Mouse (Mus musculus): ENCODE measurements around the gene Rhox4a2. TPM values are rescaled to one million over a fixed set of nuclear protein-coding genes. Genes with fewer than 3 reads are reported as not detected.
"Not testable (repeated sequence)": the region's sequence is repeated elsewhere in the genome, so short reads cannot be mapped to it uniquely, and the experiment has no call there.

Gene Rhox4a2
- total RNA-seq (2014; rRNA removed) (not detected in 2 replicates), polyA plus RNA-seq (2015; fragmentation: Nextera tagmentation; extraction: Ambion mirVana) (not detected in 2 replicates)

- H3K4me1 ChIP-seq (ENCODE audit: insufficient read depth, low read length); H3K36me3 ChIP-seq (ENCODE audit: insufficient read depth, low read length); H3K9me3 ChIP-seq (ENCODE audit: low read length); H3K4me3 ChIP-seq (ENCODE audit: low read depth, low read length); H3K27me3 ChIP-seq (ENCODE audit: insufficient read depth, low read length); H3K4me2 ChIP-seq (ENCODE audit: low read depth, low read length, poor library complexity, severe bottlenecking); H3K27ac ChIP-seq (ENCODE audit: low read depth, low read length); H3K9ac ChIP-seq (replicated peaks; ENCODE audit: low read length, poor library complexity, severe bottlenecking); DNase-seq (ENCODE audit: low spot score); ATAC-seq (ENCODE audit: low FRiP score): not testable (repeated sequence)
- 99% methylated on average over 8 of the region's 16 CpGs for WGBS
Measured at GRCm38 (mm10) chrX:37390548-37390947, at the start of gene Rhox4a2. Gene Rhox4a2, plus strand, starts transcription at chrX:37390848.

GRCm38 (mm10) chrX:37379728-37380127 lies 10.9 kb upstream of the Rhox4a2 start, which contains the start of gene Rhox3a2:
Gene Rhox3a2, plus strand, starts transcription at chrX:37380028.
- H3K27ac ChIP-seq (ENCODE audit: low read depth, low read length); H3K27me3 ChIP-seq (ENCODE audit: insufficient read depth, low read length); H3K4me2 ChIP-seq (ENCODE audit: low read depth, low read length, poor library complexity, severe bottlenecking); H3K9me3 ChIP-seq (ENCODE audit: low read length); ATAC-seq (ENCODE audit: low FRiP score); H3K36me3 ChIP-seq (ENCODE audit: insufficient read depth, low read length); H3K9ac ChIP-seq (replicated peaks; ENCODE audit: low read length, poor library complexity, severe bottlenecking); DNase-seq (ENCODE audit: low spot score); H3K4me1 ChIP-seq (ENCODE audit: insufficient read depth, low read length); H3K4me3 ChIP-seq (ENCODE audit: low read depth, low read length): not testable (repeated sequence)
- no CpG with 5 or more reads among the region's 1 CpGs for WGBS

GRCm38 (mm10) chrX:37411767-37412166 lies 21.1 kb downstream of the Rhox4a2 start, which contains the start of gene Rhox2b:
Gene Rhox2b, plus strand, starts transcription at chrX:37412067.
- H3K4me3 ChIP-seq (ENCODE audit: low read depth, low read length); H3K36me3 ChIP-seq (ENCODE audit: insufficient read depth, low read length); H3K27me3 ChIP-seq (ENCODE audit: insufficient read depth, low read length); DNase-seq (ENCODE audit: low spot score); ATAC-seq (ENCODE audit: low FRiP score); H3K9ac ChIP-seq (replicated peaks; ENCODE audit: low read length, poor library complexity, severe bottlenecking); H3K4me1 ChIP-seq (ENCODE audit: insufficient read depth, low read length); H3K27ac ChIP-seq (ENCODE audit: low read depth, low read length); H3K9me3 ChIP-seq (ENCODE audit: low read length); H3K4me2 ChIP-seq (ENCODE audit: low read depth, low read length, poor library complexity, severe bottlenecking): not testable (repeated sequence)
- no CpG with 5 or more reads among the region's 9 CpGs for WGBS

GRCm38 (mm10) chrX:37432194-37432593 lies 41.5 kb downstream of the Rhox4a2 start, which contains the start of gene Rhox4b:
Gene Rhox4b, plus strand, starts transcription at chrX:37432494.
- not testable (repeated sequence) for H3K4me3 ChIP-seq (ENCODE audit: low read depth, low read length); ATAC-seq (ENCODE audit: low FRiP score); H3K27me3 ChIP-seq (ENCODE audit: insufficient read depth, low read length); H3K36me3 ChIP-seq (ENCODE audit: insufficient read depth, low read length); H3K27ac ChIP-seq (ENCODE audit: low read depth, low read length); H3K4me1 ChIP-seq (ENCODE audit: insufficient read depth, low read length); DNase-seq (ENCODE audit: low spot score); H3K4me2 ChIP-seq (ENCODE audit: low read depth, low read length, poor library complexity, severe bottlenecking); H3K9me3 ChIP-seq (ENCODE audit: low read length); H3K9ac ChIP-seq (replicated peaks; ENCODE audit: low read length, poor library complexity, severe bottlenecking)
- 96% methylated on average over 14 of the region's 15 CpGs for WGBS

Other genes starting within 250 kb of the Rhox4a2 start
- gene Akap14, start 222.0 kb upstream of the Rhox4a2 start, total RNA-seq (2014; rRNA removed), result 0.27 TPM in 1 of 2 replicates, not detected in the other
- gene Akap14, start 222.0 kb upstream of the Rhox4a2 start, polyA plus RNA-seq (2015; fragmentation: Nextera tagmentation; extraction: Ambion mirVana), result 0.54 and 0.56 TPM in 2 replicates
- 157 and 172 TPM in 2 replicates for gene Ndufa1, start 199.7 kb upstream of the Rhox4a2 start, total RNA-seq (2014; rRNA removed)
- gene Ndufa1, start 199.7 kb upstream of the Rhox4a2 start, polyA plus RNA-seq (2015; fragmentation: Nextera tagmentation; extraction: Ambion mirVana), result 756 and 819 TPM in 2 replicates
- 9.3 and 9.7 TPM in 2 replicates for gene Rnf113a1, start 199.6 kb upstream of the Rhox4a2 start, total RNA-seq (2014; rRNA removed)
- 26.8 and 30.2 TPM in 2 replicates for gene Rnf113a1, start 199.6 kb upstream of the Rhox4a2 start, polyA plus RNA-seq (2015; fragmentation: Nextera tagmentation; extraction: Ambion mirVana)
- gene Gm9, start 179.8 kb upstream of the Rhox4a2 start, total RNA-seq (2014; rRNA removed), result not detected in 2 replicates
- gene Gm9, start 179.8 kb upstream of the Rhox4a2 start, polyA plus RNA-seq (2015; fragmentation: Nextera tagmentation; extraction: Ambion mirVana), result not detected in 2 replicates
- not detected in 2 replicates for gene Rhox1, start 168.6 kb upstream of the Rhox4a2 start, total RNA-seq (2014; rRNA removed)
- gene Rhox1, start 168.6 kb upstream of the Rhox4a2 start, polyA plus RNA-seq (2015; fragmentation: Nextera tagmentation; extraction: Ambion mirVana), result not detected in 2 replicates
- not detected in 2 replicates for gene Rhox2a, start 145.9 kb upstream of the Rhox4a2 start, total RNA-seq (2014; rRNA removed)
- 0.20 TPM in 1 of 2 replicates, not detected in the other for gene Rhox2a, start 145.9 kb upstream of the Rhox4a2 start, polyA plus RNA-seq (2015; fragmentation: Nextera tagmentation; extraction: Ambion mirVana)
- gene Rhox3a, start 140.9 kb upstream of the Rhox4a2 start, total RNA-seq (2014; rRNA removed), result not detected in 2 replicates
- gene Rhox3a, start 140.9 kb upstream of the Rhox4a2 start, polyA plus RNA-seq (2015; fragmentation: Nextera tagmentation; extraction: Ambion mirVana), result not detected in 2 replicates
- not detected in 2 replicates for gene Rhox4a, start 125.5 kb upstream of the Rhox4a2 start, total RNA-seq (2014; rRNA removed)
- not detected in 2 replicates for gene Rhox4a, start 125.5 kb upstream of the Rhox4a2 start, polyA plus RNA-seq (2015; fragmentation: Nextera tagmentation; extraction: Ambion mirVana)
- gene Rhox3a2, start 10.8 kb upstream of the Rhox4a2 start, total RNA-seq (2014; rRNA removed), result not detected in 2 replicates
- not detected in 2 replicates for gene Rhox3a2, start 10.8 kb upstream of the Rhox4a2 start, polyA plus RNA-seq (2015; fragmentation: Nextera tagmentation; extraction: Ambion mirVana)
- gene Rhox2b, start 21.2 kb downstream of the Rhox4a2 start, total RNA-seq (2014; rRNA removed), result not detected in 2 replicates
- gene Rhox2b, start 21.2 kb downstream of the Rhox4a2 start, polyA plus RNA-seq (2015; fragmentation: Nextera tagmentation; extraction: Ambion mirVana), result not detected in 2 replicates
- gene Rhox4b, start 41.6 kb downstream of the Rhox4a2 start, total RNA-seq (2014; rRNA removed), result not detected in 2 replicates
- gene Rhox4b, start 41.6 kb downstream of the Rhox4a2 start, polyA plus RNA-seq (2015; fragmentation: Nextera tagmentation; extraction: Ambion mirVana), result not detected in 2 replicates
- not detected in 2 replicates for gene Rhox2c, start 62.8 kb downstream of the Rhox4a2 start, total RNA-seq (2014; rRNA removed)
- gene Rhox2c, start 62.8 kb downstream of the Rhox4a2 start, polyA plus RNA-seq (2015; fragmentation: Nextera tagmentation; extraction: Ambion mirVana), result not detected in 2 replicates
- not detected in 2 replicates for gene Rhox3c, start 67.7 kb downstream of the Rhox4a2 start, total RNA-seq (2014; rRNA removed)
- not detected in 2 replicates for gene Rhox3c, start 67.7 kb downstream of the Rhox4a2 start, polyA plus RNA-seq (2015; fragmentation: Nextera tagmentation; extraction: Ambion mirVana)
- not detected in 2 replicates for gene Rhox4c, start 89.5 kb downstream of the Rhox4a2 start, total RNA-seq (2014; rRNA removed)
- gene Rhox4c, start 89.5 kb downstream of the Rhox4a2 start, polyA plus RNA-seq (2015; fragmentation: Nextera tagmentation; extraction: Ambion mirVana), result not detected in 2 replicates
- not detected in 2 replicates for gene Rhox2d, start 102.6 kb downstream of the Rhox4a2 start, total RNA-seq (2014; rRNA removed)
- not detected in 2 replicates for gene Rhox2d, start 102.6 kb downstream of the Rhox4a2 start, polyA plus RNA-seq (2015; fragmentation: Nextera tagmentation; extraction: Ambion mirVana)
- gene Rhox4d, start 123.5 kb downstream of the Rhox4a2 start, total RNA-seq (2014; rRNA removed), result not detected in 2 replicates
- gene Rhox4d, start 123.5 kb downstream of the Rhox4a2 start, polyA plus RNA-seq (2015; fragmentation: Nextera tagmentation; extraction: Ambion mirVana), result not detected in 2 replicates
- gene Rhox2e, start 139.6 kb downstream of the Rhox4a2 start, total RNA-seq (2014; rRNA removed), result not detected in 2 replicates
- gene Rhox2e, start 139.6 kb downstream of the Rhox4a2 start, polyA plus RNA-seq (2015; fragmentation: Nextera tagmentation; extraction: Ambion mirVana), result 0.20 TPM in 1 of 2 replicates, not detected in the other
- gene Rhox3e, start 151.2 kb downstream of the Rhox4a2 start, total RNA-seq (2014; rRNA removed), result not detected in 2 replicates
- not detected in 2 replicates for gene Rhox3e, start 151.2 kb downstream of the Rhox4a2 start, polyA plus RNA-seq (2015; fragmentation: Nextera tagmentation; extraction: Ambion mirVana)
- not detected in 2 replicates for gene Rhox4e, start 166.6 kb downstream of the Rhox4a2 start, total RNA-seq (2014; rRNA removed)
- not detected in 2 replicates for gene Rhox4e, start 166.6 kb downstream of the Rhox4a2 start, polyA plus RNA-seq (2015; fragmentation: Nextera tagmentation; extraction: Ambion mirVana)
- gene Rhox2f, start 180.6 kb downstream of the Rhox4a2 start, total RNA-seq (2014; rRNA removed), result not detected in 2 replicates
- gene Rhox2f, start 180.6 kb downstream of the Rhox4a2 start, polyA plus RNA-seq (2015; fragmentation: Nextera tagmentation; extraction: Ambion mirVana), result not detected in 2 replicates
- not detected in 2 replicates for gene Rhox3f, start 190.1 kb downstream of the Rhox4a2 start, total RNA-seq (2014; rRNA removed)
- gene Rhox3f, start 190.1 kb downstream of the Rhox4a2 start, polyA plus RNA-seq (2015; fragmentation: Nextera tagmentation; extraction: Ambion mirVana), result not detected in 2 replicates
- gene Rhox4f, start 216.9 kb downstream of the Rhox4a2 start, total RNA-seq (2014; rRNA removed), result not detected in 2 replicates
- gene Rhox4f, start 216.9 kb downstream of the Rhox4a2 start, polyA plus RNA-seq (2015; fragmentation: Nextera tagmentation; extraction: Ambion mirVana), result not detected in 2 replicates
- not detected in 2 replicates for gene Rhox3g, start 237.8 kb downstream of the Rhox4a2 start, total RNA-seq (2014; rRNA removed)
- not detected in 2 replicates for gene Rhox3g, start 237.8 kb downstream of the Rhox4a2 start, polyA plus RNA-seq (2015; fragmentation: Nextera tagmentation; extraction: Ambion mirVana)